Mouse (Mus musculus) CH12F3 (cell line): ENCODE results near the gene Sept4.

Experiments used
- in situ Hi-C: fragments of 300-500 bp; cut with MboI; formaldehyde crosslinking; loops from 2 replicates; pipeline ENCODE4 v1.14.3; 2020; ENCODE audit warnings: low sequenced_read_pairs

Gene Sept4

DNA sequence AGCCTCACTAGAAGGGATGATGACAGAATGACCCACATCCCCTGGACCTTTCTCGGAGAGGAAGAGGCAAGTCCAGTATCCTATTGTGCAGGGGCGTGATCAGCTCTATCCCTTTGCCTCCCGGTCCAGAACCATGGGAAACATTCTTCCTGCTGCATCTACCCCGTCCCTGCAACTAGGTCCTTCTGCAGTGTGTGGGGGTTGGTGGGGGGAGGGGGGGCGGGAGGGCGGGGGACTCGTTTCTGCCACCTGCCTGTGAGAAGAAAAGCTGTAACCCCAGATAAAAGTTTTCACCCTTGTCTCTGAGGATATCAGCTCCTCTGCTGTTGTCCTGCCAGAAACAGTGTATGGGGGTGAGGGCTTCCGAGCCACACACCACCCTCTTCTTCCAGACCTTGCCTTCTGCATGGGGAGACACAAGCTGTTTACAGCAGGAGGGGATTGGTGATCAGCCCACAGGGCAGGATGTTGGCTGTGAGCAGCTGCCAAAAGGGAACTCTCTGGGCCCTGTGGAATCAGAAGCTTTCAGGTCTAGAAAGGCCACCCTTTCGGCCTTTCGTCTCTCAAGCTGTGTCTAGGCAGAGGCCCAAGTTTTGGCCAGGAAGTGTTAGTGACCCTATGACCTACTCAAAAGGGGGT, 10.4 kb downstream of the Sept4 start:
- in situ Hi-C loops = no loop called here

DNA sequence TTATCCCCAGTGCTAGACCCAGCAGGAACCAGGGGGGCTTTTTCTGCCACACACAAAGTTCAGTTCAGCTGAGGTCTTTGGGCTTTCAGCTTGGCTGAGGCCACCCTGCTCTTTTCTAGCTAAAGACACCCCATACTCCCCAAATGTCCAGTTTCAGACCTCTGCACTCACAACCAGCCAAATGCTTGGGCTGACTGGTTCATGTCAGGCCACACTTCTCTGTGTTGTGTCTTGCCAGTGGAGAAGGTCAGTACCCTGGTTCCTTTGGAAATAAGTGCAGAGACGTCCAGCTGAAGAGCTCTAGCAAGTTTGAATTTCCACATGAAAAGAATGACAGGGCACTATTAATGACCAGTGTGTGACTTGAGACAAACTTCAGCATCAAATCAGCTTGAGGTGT, 11.0 kb downstream of the Sept4 start:
- in situ Hi-C loops = no loop called here

DNA sequence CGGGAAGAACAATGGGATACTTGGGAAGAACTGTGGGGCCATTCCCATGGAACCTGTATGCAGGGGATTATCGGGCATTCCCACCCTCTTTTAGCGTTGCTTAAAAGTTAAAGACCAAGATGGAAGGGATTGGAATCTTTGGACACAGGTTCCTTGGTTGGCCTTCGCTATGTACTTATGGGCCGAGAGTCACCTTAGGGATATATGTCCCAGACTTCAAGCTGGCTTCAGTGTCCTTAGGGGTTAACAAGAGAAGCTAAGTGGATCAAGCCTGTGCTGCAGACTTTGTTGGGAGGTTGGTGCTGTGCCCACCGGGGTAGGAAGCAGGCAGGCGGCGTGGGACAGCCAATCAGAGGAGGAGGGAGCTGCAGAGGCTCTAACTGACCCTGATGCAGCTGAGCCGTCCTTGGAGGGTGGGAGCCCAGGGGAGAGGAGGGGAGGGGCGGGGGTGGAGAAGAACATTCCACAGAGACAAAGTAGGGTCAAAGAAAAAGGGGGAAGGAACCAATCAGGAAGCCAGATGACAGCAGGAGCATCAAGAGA, 11.9 kb downstream of the Sept4 start:
- in situ Hi-C loops = no loop called here

DNA sequence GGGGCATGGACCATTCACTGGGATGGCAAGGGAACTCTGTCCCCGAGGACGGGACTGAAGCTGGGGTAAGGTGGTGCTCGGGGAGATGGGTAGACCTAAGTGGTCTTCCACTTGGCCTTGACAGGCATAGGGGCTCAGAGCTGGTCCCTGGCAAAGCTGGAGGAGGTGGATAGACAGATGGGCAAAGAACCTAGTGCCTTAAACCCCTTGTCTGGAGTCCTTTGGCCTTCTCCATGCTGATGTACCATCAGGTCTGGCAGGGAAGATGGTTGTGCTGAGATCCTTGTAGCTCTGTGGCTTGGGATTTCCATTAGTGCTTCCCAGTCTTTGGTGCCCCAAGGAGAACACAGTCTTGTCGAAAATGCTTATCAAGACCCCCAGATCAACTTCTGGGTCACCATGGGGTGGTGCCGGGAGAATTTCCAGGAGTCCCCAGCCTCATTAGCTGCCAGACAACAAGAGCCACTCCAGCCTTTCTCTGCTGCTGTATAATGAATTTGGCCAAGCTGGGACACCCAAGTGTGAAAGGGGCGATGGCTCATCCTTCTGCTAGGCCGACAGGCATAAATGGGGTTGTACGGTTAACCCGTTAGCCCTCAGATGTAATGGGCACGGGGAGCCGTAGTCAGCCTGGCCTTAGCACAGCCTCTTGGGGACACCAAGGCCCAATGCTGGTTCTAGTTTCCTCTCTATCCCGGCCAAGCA, 12.6 kb downstream of the Sept4 start:
- in situ Hi-C loops = no loop called here

DNA sequence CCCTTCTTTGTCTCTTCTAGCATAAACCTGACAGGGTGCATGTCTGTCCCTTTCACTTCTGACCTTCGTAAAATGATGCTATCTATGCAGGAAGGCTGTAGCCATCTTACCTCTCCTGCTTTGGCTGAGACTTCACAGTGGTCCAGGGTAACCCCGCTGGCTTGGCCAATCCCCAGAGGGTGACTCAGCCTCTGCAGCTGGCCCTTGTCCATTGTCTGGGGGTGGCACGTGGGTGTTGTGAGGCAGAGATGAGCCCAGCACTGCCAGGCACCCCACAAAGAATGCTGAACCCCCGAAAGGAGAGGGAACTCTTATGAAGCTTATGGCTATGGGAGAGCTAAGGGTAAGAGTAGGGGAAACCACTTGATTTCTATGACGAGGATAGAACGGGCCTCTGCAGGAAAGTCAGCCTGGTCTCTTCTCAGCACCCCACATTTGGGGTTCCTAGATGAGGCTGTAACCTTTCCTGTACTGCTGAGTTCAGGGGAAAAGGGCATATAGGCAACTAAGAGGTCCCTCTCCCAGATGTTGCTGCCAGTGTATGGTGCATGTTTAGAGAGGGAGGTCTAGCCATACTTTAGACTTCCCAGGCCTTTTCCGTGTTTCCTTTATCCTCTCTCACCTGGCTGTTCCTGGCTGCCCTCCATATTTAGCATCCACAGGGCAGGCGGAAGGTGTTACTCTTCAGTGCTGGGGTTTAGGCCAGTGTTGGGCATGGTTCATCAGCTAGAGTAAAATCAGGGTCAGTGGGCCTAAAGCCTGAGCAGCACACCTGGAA, 13.4 kb downstream of the Sept4 start:
- in situ Hi-C loops = no loop called here

DNA sequence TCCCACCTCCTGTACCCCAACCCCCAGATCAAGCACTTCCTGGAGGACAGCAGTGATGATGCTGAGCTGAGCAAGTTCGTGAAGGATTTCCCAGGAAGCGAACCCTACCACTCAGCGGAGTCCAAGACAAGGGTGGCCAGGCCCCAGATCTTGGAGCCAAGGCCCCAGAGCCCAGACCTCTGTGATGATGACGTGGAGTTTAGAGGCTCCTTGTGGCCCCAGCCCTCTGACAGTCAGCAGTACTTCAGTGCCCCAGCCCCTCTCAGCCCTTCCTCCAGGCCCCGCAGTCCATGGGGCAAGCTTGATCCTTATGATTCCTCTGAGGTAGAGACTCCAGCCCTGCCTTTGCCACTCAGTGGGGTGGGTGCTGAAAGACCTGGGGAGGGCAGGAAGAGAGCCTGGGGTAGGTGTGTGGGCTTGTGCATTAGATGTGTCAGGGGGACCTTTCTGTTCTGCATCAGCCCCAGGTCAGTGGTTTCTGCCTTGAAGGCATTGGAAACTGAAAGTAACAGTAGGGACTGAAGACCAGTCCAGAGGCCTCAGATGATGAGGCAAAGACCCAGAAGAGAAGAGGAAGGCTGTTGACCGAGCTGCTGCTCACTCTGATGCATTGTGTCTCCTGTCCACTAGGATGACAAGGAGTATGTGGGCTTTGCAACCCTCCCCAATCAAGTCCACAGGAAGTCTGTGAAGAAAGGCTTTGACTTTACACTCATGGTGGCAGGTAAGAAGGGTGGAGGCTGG, 14.8 kb downstream of the Sept4 start:
- in situ Hi-C loops = no loop called here

DNA sequence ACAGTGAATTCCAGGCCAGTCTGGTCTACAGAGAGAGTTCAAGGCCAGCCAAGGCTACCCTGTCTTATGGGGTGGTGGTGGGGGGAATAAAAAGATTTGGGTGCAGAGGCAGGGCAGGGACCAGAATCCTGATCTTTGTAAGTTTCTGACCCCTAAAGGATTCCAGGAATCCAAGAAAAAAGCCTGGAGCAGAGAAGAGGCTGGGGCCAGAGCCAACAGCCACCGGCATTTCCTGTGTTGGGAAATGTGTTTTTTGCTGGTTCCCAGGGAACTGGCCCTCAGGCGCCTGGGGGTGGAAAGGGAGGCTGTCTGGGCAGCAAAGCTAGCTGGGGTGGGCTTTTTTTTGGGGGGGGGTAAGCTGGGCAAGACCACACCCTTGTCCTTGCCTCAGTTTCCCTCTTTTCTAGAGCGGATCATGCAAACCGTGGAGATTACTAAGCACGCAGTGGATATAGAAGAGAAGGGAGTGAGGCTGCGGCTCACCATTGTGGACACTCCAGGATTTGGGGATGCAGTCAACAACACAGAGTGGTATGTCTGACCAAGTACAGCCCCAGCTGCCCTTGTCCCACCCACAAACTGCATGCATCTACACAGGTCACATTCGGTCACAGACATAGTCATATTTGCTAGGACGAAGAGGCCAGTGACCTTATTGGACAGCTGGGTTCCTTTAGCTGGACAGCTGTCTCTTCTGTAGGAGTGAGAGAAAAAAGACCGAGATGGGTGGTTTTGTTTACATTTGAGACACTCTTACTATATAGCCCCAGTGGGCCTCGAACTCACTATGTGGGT, 16.2 kb downstream of the Sept4 start:
- in situ Hi-C loops = no loop called here

DNA sequence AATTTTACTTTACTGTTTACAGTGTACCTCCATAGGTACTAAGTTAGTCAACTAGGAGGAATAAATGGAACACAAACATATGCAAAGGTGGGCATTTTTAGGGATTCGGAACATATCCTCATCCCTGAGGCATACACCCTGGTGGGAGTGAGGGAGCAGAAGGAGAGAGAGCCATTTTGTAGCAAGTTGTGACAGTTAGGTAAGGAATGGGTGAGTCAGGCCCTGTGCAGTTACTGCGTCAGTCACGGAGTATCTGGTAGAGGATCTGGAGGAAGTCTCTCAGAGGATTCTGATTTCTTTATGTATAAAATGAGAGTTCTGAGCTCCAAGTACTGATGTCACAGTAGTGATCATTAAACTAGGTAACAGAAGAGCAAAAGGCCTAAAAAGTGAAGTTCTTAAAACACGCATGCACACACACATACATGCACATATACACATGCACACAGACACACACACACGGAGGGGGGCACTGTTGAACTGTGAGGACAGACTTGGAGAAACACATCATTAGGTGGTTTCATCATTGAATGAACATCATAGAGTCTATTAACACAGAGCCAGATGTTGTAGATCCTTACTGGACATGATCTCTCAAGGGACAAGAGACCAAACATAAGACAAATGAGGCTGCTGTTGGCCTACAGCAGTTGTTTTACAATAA, 18.6 kb downstream of the Sept4 start:
- in situ Hi-C loops = no loop called here

DNA sequence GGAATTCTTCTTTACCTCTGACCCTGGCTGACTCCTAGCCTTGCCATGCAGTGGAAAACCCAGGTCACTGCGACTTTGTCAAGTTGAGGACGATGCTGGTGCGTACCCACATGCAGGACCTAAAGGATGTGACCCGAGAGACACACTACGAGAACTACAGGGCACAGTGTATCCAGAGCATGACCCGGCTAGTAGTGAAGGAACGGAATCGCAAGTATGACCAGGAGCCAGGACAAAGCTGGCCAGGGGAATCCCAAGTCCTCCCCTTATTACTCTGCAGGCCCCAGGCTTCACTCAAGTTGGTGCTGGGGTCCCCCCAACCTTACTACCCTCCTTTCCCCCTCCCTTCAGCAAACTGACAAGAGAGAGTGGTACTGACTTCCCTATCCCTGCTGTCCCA, 20.9 kb downstream of the Sept4 start:
- in situ Hi-C loops = no loop called here

DNA sequence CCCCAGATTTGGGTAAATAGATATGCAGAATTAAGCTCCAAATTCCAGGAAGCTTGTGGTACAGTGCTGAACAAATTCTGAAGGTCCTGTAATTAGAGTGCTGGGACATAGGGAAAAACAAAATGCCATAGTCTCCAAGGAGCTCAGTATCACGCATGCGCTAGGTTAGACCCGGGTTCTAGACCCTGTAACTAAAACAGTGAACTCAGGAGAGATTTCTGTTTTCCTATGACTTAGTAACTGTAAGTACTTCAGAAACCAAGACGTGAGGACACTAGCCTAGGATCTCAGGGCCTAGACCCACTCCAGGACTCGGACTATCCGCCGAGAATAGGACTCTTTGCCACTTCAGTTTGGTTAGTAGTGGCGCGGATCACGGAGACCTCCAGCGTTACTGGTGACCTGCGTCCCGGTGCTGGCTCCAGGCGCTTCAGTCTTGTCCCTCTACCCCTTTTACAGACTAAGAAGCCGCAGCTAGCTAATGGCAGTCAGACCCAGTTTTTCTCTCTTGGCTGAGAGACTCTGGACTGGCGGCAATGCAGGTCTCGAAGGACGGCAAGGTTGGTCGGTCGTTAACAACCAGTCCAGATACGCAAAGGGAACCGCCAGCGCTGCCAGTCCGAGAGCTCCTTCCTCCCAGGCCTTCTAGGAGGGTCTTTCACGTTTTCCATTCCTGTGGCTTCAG, 22.3 kb downstream of the Sept4 start:
- in situ Hi-C loops = no loop called here

DNA sequence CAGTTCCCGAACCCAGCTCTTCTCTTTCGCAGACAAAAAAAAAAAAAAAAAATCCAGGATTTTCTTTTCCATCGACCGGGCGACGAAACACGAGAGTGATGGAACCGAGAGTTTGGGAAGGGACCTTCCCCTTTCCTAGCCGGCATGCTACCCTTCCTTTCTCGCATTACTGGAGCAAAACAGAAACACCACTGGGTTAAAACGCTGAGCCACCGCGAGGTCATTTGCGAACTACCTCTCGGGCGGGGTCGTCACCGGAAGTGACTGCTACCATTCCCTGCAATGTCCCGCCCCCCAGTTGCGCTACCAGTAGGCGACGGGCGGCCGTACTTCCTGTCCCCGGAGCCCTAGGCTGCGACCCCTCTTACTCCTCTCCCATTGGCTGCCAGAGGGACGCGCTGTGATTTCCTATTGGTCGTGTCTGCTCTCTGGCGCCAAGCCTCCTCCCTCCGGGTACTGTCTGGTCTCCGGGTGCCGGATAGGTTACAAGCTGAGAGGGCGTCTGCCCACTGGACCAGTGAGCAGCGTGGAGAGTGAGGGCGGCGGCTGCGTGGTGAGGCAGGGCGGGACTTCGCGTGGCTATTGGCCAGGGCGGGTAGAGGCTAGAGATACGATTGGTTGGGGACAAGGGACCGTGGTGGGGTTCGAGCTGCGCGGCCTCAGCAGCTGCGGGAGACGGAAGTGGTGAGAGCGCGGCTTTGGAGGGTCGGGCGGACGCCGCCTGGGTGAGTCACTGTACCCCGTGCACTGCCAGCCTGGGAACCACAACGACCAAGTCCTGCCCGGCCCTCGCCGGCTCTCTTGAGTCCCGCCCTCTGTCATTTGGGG, 23.0 kb downstream of the Sept4 start, which contains the start of gene Mtmr4:
Gene Mtmr4, plus strand, starts transcription at position 637 of the 828 bp plus-strand sequence.
- in situ Hi-C loops = no loop called here

DNA sequence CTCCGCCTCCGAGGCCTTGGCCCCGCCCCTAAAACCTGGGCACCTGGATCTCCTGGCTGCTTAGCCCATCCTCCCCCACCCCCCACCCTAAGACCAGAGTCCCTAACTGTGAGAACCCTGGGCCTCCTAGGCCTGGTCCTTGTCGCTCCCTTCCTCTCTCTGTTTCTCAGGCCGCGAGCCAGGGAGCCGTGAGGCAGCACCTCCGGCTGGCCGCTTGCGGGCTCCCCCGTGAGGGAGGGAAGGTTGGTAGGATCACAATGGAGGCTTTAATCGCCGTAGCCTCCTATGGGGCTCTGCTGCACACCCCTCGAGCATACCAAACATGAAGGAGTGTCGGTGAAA, 23.6 kb downstream of the Sept4 start:
- in situ Hi-C loops = no loop called here

DNA sequence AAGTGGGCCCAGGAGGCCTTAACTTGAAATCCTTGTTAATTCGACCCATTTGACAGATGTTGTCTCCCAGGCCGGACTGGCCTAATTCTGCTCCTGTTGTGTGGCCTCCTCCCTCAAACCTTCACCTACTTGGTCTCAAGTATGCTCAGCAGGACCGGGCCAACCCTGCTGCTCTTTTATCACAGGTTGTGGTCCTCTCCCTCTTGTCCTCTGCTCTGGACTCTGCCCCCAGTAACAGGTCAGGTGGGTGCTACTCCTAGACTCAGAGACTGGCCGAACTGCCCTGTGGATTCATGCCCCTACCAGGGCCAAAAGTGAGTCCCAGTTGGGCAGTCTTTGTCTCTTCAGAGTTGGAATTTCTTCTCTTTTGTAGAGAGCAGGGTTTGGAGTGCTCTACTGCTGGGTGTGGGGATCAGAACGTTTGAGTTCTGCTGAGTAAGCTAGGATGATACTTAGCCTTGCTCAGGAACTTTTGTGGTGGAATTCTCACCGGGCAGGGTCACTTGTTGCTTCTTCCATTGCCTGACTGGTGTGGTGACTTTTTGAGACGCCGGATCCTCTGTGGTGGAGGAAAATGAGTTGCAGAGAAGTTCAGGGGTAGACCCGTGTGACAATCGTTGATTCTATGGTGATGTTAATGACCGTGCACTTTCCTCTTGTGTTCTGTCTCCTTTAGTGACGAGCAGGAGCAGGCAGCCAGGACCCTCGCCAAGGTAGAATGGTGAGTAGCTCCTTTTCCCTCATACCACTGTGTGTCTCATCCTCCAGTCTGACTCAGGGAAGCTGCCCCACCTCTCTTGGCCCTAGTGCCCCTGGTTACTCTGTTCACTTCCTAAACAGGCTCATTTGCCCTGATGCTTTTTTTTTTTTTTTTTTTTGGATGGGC, 24.3 kb downstream of the Sept4 start:
- in situ Hi-C loops = no loop called here

DNA sequence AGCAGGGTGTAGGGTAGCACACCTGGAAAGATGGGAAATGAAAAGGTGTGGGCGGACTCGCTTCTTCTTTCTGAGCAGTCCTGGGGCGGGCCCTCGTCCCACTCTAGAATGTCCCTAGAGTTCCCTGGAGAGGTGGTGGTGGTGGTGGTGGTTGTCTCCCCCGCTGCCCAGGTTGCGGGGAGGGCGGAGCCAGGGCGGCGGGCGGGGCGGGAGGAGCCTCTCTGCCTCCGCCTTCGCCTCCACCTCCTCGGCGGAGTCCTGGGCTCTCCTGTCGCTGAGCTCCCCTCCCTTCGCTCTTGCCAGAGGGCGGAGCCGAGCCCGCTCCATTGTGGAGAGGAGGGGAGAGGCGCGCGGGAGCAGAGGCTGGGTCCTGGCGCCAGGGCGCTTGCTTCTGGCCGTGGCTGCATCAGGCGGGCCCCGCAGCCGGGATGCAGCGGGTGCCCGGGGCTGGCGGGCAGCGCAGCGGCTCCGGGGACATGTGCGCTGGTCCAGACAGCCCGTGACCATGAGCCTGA, 26.7 kb downstream of the Sept4 start:
- in situ Hi-C loops = no loop called here

DNA sequence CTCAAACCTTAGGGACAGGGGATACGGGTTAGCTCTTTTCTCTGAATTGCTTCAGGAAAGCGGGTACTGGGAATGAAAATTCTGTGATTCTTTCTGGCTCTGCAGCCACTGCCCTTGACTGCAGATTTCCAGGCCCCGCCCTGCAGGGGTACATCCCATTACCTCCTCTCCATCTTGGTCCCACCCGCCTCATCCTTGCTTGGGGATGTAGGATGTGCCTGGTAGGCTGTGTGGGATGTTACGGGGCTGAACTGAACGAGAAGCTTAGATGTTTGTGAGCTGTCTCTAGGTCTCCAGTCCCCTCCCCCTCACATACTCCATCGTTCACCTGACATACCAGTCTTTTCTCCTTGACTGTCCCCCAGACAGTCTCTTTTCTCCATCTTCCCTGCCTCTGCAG, 27.3 kb downstream of the Sept4 start:
- in situ Hi-C loops = no loop called here

DNA sequence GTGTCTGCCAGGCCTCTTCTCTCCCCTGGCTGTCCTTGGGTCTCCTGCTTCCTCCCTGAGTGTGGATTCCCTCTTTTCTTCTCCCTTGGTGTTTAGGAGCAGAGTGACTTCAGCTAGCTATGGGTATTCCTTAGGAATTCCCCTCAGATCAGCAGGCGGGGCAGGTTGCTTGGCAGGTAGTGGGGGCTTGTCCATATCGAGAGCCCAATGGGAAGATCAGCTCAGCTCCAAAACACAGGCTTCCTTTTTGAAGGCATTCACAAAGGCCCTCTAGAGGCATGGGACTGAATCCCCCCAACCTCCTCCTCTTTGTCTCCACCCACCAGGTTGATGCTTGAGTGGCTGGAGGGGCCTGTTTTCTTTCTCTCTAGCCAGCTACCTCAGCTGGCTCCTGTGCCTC, 27.8 kb downstream of the Sept4 start:
- in situ Hi-C loops = no loop called here

DNA sequence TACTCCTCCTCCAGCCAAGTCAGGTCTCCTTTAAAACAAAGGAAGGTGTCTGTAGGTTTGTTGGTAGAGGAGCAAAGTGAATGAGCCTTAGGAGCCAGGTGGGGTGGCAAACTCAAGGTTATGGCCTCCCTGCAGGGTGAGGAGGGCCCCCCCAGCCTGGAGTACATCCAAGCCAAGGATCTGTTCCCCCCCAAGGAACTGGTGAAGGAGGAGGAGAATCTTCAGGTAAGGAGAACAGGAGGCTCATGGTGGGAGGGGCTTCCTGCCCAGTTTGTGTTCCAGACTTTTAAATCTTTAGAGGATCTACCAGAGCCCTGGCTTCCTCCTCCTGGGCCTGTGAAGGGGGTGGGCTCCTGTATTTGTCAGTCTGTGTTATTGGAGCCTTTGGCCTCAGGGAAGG, 28.4 kb downstream of the Sept4 start:
- in situ Hi-C loops = no loop called here
